Mouse (Mus musculus) cerebellum, postnatal 4 days (tissue): ENCODE data around the gene Tlr3.

Experiments
- DNase-seq, 2 experiments: peaks; one replicate each; pipeline ENCODE4 v3.0.0; 2022; ENCODE audit warnings: low spot score in 2 of 2, mixed read lengths in 1 of 2

Tlr3 gene

DNA sequence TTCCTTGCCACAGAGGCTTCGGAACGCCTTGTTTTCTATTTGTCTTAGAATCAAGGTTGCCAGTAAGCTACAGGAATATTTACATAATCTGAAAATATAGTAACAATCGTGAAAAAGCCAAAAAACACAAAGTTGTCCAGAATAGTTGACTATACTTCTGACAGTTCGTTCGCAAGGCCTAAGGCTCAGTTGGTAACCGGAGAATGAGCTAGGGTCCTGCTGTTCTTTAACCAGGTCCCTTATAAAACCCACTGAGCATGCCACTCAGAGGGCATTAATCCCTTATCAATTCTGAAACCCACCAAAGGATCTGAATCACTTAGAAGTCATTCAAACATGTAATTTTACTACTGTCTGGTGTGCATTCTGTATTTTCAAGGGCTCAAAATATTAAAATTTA is 55.1 kb downstream of the Tlr3 start:
- DNase-seq: no peak
